Mouse (Mus musculus) embryonic facial prominence, embryonic 14.5 days (tissue): ENCODE measurements around the gene Dll3. TPM values are rescaled to one million over a fixed set of nuclear protein-coding genes. Genes with fewer than 3 reads are reported as not detected.

ENCODE experiments used
- ATAC-seq: fragments of 200-750 bp; cut with Nextera tagmentation; 2 replicates; pipeline ENCODE4 v1.8.0; 2017; ENCODE audit warnings: low read depth, moderate number of reproducible peaks, moderate TSS enrichment
- DNase-seq: peaks from one replicate; pipeline ENCODE4 v3.0.0-alpha.2; 2015; ENCODE audit warnings: low spot score
- H3K27ac ChIP-seq: fragments of 300-500 bp; sonication (generic); replicated peaks from 2 replicates; pipeline ENCODE4 v1.5.1; 2014; ENCODE audit warnings: low read depth, mild to moderate bottlenecking, low read length, moderate library complexity
- H3K27me3 ChIP-seq: fragments of 300-500 bp; sonication (generic); replicated peaks from 2 replicates; pipeline ENCODE4 v1.6.1; 2014; ENCODE audit warnings: low read length; ENCODE audit not compliant: control insufficient read depth, insufficient read depth
- H3K36me3 ChIP-seq: fragments of 300-500 bp; sonication (generic); 2 replicates; pipeline ENCODE4 v1.6.1; 2014; ENCODE audit warnings: low read length, mixed read lengths; ENCODE audit not compliant: control insufficient read depth, insufficient read depth
- H3K4me1 ChIP-seq: fragments of 300-500 bp; sonication (generic); 2 replicates; pipeline ENCODE4 v1.6.1; 2014; ENCODE audit warnings: antibody characterized with exemption, low read length; ENCODE audit not compliant: control insufficient read depth, insufficient read depth
- H3K4me2 ChIP-seq: fragments of 300-500 bp; sonication (generic); 2 replicates; pipeline ENCODE4 v1.6.1; 2014; ENCODE audit warnings: low read depth, mild to moderate bottlenecking, low read length, moderate library complexity, mixed read lengths
- H3K4me3 ChIP-seq: fragments of 300-500 bp; sonication (generic); 2 replicates; pipeline ENCODE4 v1.5.1; 2014; ENCODE audit warnings: low read depth, mild to moderate bottlenecking, low read length
- H3K9ac ChIP-seq: fragments of 300-500 bp; sonication (generic); 2 replicates; pipeline ENCODE4 v1.6.1; 2014; ENCODE audit warnings: low read depth, mild to moderate bottlenecking, low read length, moderate library complexity, mixed read lengths
- H3K9me3 ChIP-seq: fragments of 300-500 bp; sonication (generic); 2 replicates; pipeline ENCODE4 v1.6.1; 2016; ENCODE audit warnings: low read length; ENCODE audit not compliant: control insufficient read depth
- WGBS: fragments of 180-500 bp; shearing (Covaris S2); extraction: QIAGEN DNeasy Blood & Tissue Kit; methylation state at CpG from one replicate; pipeline ENCODE4 v1.1.7; 2014; 5-methylcytosine and 5-hydroxymethylcytosine counted together
- polyA plus RNA-seq: library from polyadenylated mRNA; unstranded; fragments of >200 nt; fragmentation: Nextera tagmentation; extraction: Ambion mirVana; gene quantifications from 2 replicates; pipeline ENCODE4 v1.2.1, GENCODE M21; 2014

The Dll3 gene
- polyA plus RNA-seq, 1 experiment from 2014 or later: 2.1 TPM

GRCm38 (mm10) chr7:28268576-28268975 lies 33.5 kb downstream of the Dll3 start:
- peaks cover 27% of the 10 kb centered on the region for H3K36me3 ChIP-seq
- peak overlapping the region; percentile 96 for H3K9ac ChIP-seq
- peak overlapping the region; percentile 90 for H3K27ac ChIP-seq
- ATAC-seq: no peak
- WGBS: 28% methylated on average over 16 of the region's 16 CpGs
- no peaks in the 10 kb centered on the region for H3K4me1 ChIP-seq
- peak overlapping the region; percentile 81 for H3K4me3 ChIP-seq
- peak overlapping the region; percentile 70 for H3K4me2 ChIP-seq
- no peak for DNase-seq
- no peaks in the 10 kb centered on the region for H3K9me3 ChIP-seq
- no peaks in the 10 kb centered on the region for H3K27me3 ChIP-seq

GRCm38 (mm10) chr7:28268042-28268531 lies 34.0 kb downstream of the Dll3 start:
- ATAC-seq (peak; percentile 82), DNase-seq (peak; percentile 54)
- under 1% methylated on average over 17 of the region's 62 CpGs for WGBS
- H3K9me3 ChIP-seq: no peaks in the 10 kb centered on the region
- H3K4me2 ChIP-seq: peak overlapping the region; percentile 70
- peak overlapping the region; percentile 96 for H3K9ac ChIP-seq
- no peaks in the 10 kb centered on the region for H3K4me1 ChIP-seq
- H3K27me3 ChIP-seq: no peaks in the 10 kb centered on the region
- peak overlapping the region; percentile 90 for H3K27ac ChIP-seq
- H3K4me3 ChIP-seq: peak overlapping the region; percentile 81
- H3K36me3 ChIP-seq: peaks cover 25% of the 10 kb centered on the region

- peak; percentile 94 for ATAC-seq
- peak within 1 kb of the TSS; percentile 96 for H3K9ac ChIP-seq
- H3K4me3 ChIP-seq: peak within 1 kb of the TSS; percentile 81
- peak within 1 kb of the TSS; percentile 90 for H3K27ac ChIP-seq
- peak; percentile 96 for DNase-seq
- no peaks in the 10 kb centered on the region for H3K4me1 ChIP-seq
- WGBS: 11% methylated on average over 25 of the region's 57 CpGs
- H3K27me3 ChIP-seq: no peaks in the 10 kb centered on the region
- peaks cover 18% of the 10 kb centered on the region for H3K36me3 ChIP-seq
- no peaks in the 10 kb centered on the region for H3K9me3 ChIP-seq
- peak within 1 kb of the TSS; percentile 70 for H3K4me2 ChIP-seq
Observed at GRCm38 (mm10) chr7:28267129-28268041, 34.7 kb downstream of the Dll3 start, which contains the start of gene Eid2. Eid2 (plus strand) TSS chr7:28267881.

- H3K4me1 ChIP-seq: no peaks in the 10 kb centered on the region
- H3K27me3 ChIP-seq: no peaks in the 10 kb centered on the region
- DNase-seq (no peak), ATAC-seq (no peak)
- H3K27ac ChIP-seq: no peak overlapping the region
- H3K9me3 ChIP-seq: no peaks in the 10 kb centered on the region
- no peak overlapping the region for H3K4me3 ChIP-seq
- H3K9ac ChIP-seq: no peak overlapping the region
- WGBS: 88% methylated on average over 13 of the region's 13 CpGs
- peaks cover 8% of the 10 kb centered on the region for H3K36me3 ChIP-seq
- no peak overlapping the region for H3K4me2 ChIP-seq
Observed at GRCm38 (mm10) chr7:28265391-28265790, 36.6 kb downstream of the Dll3 start.

GRCm38 (mm10) chr7:28263786-28264185 lies 38.3 kb downstream of the Dll3 start:
- H3K4me1 ChIP-seq: no peaks in the 10 kb centered on the region
- H3K4me3 ChIP-seq: no peak overlapping the region
- H3K36me3 ChIP-seq: no peaks in the 10 kb centered on the region

GRCm38 (mm10) chr7:28262861-28263260 lies 39.2 kb downstream of the Dll3 start:
- H3K9ac ChIP-seq: no peak overlapping the region
- no peaks in the 10 kb centered on the region for H3K27me3 ChIP-seq
- no peak overlapping the region for H3K27ac ChIP-seq
- ATAC-seq (no peak), DNase-seq (no peak)
- 46% methylated on average over 5 of the region's 5 CpGs for WGBS
- H3K4me2 ChIP-seq: no peak overlapping the region
- H3K36me3 ChIP-seq: no peaks in the 10 kb centered on the region
- no peak overlapping the region for H3K4me3 ChIP-seq
- no peaks in the 10 kb centered on the region for H3K9me3 ChIP-seq
- no peaks in the 10 kb centered on the region for H3K4me1 ChIP-seq

More at GRCm38 (mm10) chr7:28263786-28264185, 38.3 kb downstream of the Dll3 start:
- ATAC-seq (no peak), DNase-seq (peak; percentile 83)
- Histone ChIP-seq H3K9me3 (no peaks in the 10 kb centered on the region), H3K4me2 (no peak overlapping the region), H3K27me3 (no peaks in the 10 kb centered on the region), H3K27ac (no peak overlapping the region), H3K9ac (no peak overlapping the region)
- WGBS: 6% methylated on average over 15 of the region's 15 CpGs

GRCm38 (mm10) chr7:28255476-28255875 lies 46.6 kb downstream of the Dll3 start:
- DNase-seq: no peak

GRCm38 (mm10) chr7:28254591-28254990 lies 47.4 kb downstream of the Dll3 start:
- Histone ChIP-seq H3K9me3 (peaks cover 5% of the 10 kb centered on the region; the same call in 1 of the 2 replicates), H3K27me3 (no peaks in the 10 kb centered on the region), H3K4me2 (no peak overlapping the region), H3K4me3 (no peak overlapping the region), H3K27ac (no peak overlapping the region), H3K36me3 (no peaks in the 10 kb centered on the region), H3K4me1 (no peaks in the 10 kb centered on the region), H3K9ac (no peak overlapping the region)
- DNase-seq: no peak
- ATAC-seq: no peak
- 94% methylated on average over 6 of the region's 6 CpGs for WGBS

More at GRCm38 (mm10) chr7:28255476-28255875, 46.6 kb downstream of the Dll3 start:
- Histone ChIP-seq H3K4me3 (no peak overlapping the region), H3K9me3 (peaks cover 5% of the 10 kb centered on the region; the same call in 1 of the 2 replicates), H3K27ac (no peak overlapping the region), H3K4me1 (no peaks in the 10 kb centered on the region), H3K9ac (no peak overlapping the region), H3K4me2 (no peak overlapping the region), H3K36me3 (no peaks in the 10 kb centered on the region), H3K27me3 (no peaks in the 10 kb centered on the region)
- no peak for ATAC-seq
- WGBS: 77% methylated on average over 6 of the region's 6 CpGs
